Mouse (Mus musculus) embryonic facial prominence, embryonic 10.5 days (tissue): Measurements from ENCODE around the gene Cryab. TPM values are rescaled to one million over a fixed set of nuclear protein-coding genes. Genes with fewer than 3 reads are reported as not detected.

Experiments used
- polyA plus RNA-seq: library from polyadenylated mRNA; unstranded; fragments of >200 nt; fragmentation: Nextera tagmentation; extraction: Ambion mirVana; gene quantifications from 2 replicates; pipeline ENCODE4 v1.2.1, GENCODE M21; 2016

Cryab gene
- polyA plus RNA-seq, 1 experiment from 2014 or later: 12.9 TPM

Other genes starting within 250 kb of the Cryab start
- gene Pts, start 222.6 kb upstream of the Cryab start, polyA plus RNA-seq: 62.5 and 68.9 TPM in 2 replicates
- gene Il18, start 196.5 kb upstream of the Cryab start, polyA plus RNA-seq: 0.94 and 1.2 TPM in 2 replicates
- gene Bco2, start 196.1 kb upstream of the Cryab start, polyA plus RNA-seq: 0.09 and 0.34 TPM in 2 replicates
- not detected in 2 replicates for gene Tex12, start 190.0 kb upstream of the Cryab start, polyA plus RNA-seq
- gene Sdhd, start 147.5 kb upstream of the Cryab start, polyA plus RNA-seq: 312 and 315 TPM in 2 replicates
- gene Timm8b, start 147.4 kb upstream of the Cryab start, polyA plus RNA-seq: 316 and 320 TPM in 2 replicates
- 7.4 and 7.7 TPM in 2 replicates for gene Pih1d2, start 134.0 kb upstream of the Cryab start, polyA plus RNA-seq
- gene Nkapd1, start 133.9 kb upstream of the Cryab start, polyA plus RNA-seq: 22.4 and 23.3 TPM in 2 replicates
- gene Dlat, start 91.5 kb upstream of the Cryab start, polyA plus RNA-seq: 62.0 and 62.2 TPM in 2 replicates
- gene Dixdc1, start 11.8 kb upstream of the Cryab start, polyA plus RNA-seq: 31.6 and 32.6 TPM in 2 replicates
- 3.8 and 4.1 TPM in 2 replicates for gene 2310030G06Rik, start 4.8 kb upstream of the Cryab start, polyA plus RNA-seq
- gene Hspb2, start 1.0 kb downstream of the Cryab start, polyA plus RNA-seq: 2.8 and 3.7 TPM in 2 replicates
- gene Fdxacb1, start 16.9 kb downstream of the Cryab start, polyA plus RNA-seq: 13.2 and 13.4 TPM in 2 replicates
- gene Alg9, start 23.7 kb downstream of the Cryab start, polyA plus RNA-seq: 40.1 and 41.2 TPM in 2 replicates
- gene 1110032A03Rik, start 24.2 kb downstream of the Cryab start, polyA plus RNA-seq: 23.0 and 28.3 TPM in 2 replicates
- 162 and 178 TPM in 2 replicates for gene Ppp2r1b, start 94.0 kb downstream of the Cryab start, polyA plus RNA-seq